Mouse (Mus musculus) lung, postnatal 14 days (tissue): ENCODE results near the gene Flg.

ENCODE experiments used
- DNase-seq: peaks from one replicate; pipeline ENCODE4 v3.0.0; 2021

The Flg gene

DNA sequence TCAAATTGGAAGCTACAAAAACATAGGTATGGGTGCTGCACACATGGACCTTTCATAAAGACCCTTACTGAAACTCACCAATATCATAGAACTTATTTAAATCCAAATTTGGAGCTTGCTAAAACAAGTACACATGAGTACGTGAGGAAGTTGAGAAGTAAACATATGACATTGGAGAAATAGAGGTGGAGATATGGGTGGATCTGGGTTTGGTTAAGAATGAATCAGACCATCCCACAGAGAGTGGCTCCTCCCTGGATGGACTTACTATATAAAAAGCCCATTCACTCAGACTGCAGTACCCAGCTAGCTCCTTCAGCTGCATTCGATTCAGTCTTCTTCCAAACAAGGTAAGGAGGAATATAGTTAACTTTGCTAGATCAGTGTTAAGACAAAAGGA lies at the start of gene Flg:
Flg (plus strand) TSS at position 301 of the 400 bp plus-strand sequence.
- DNase-seq, result no peak

DNA sequence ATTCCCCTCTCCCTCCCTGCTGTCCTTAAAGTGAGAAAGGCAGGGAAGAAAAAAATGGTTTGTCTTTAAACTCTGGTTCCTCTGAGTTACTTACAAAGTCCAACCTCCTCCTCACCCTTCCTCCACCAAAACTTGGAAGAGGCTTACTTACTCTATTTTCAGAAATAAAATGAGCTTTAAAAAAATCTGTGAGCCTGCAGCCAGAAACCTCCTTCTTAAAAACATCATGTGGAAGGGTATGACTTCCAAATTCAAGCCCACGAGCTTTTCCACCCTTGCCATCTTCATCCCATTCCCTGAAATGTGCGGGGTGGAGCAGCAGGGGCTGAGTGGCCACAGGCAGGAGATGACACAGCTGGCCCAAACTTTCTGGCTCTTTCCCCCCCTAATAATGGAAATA lies 24.2 kb downstream of the Flg start:
- DNase-seq, result no peak

DNA sequence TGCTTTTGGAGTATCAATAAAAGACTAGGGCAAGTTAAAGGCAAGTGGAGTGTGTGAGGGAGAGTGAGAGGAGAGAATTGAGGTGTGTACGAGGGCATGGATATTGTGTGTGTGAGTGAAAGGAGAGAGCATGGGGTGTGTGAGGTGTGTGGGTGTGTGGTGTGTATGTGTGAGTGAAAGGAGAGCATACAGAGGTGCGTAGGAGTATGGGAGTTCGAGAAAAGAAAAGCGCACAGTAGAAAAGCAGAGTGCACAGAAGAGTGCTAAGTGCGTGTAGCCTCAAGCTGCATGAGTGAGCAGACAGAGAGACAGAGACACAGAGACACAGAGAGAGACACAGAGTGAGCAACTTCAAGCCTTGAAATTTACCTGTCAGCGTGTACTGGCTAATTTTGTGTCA lies 26.5 kb downstream of the Flg start:
- DNase-seq, result no peak

DNA sequence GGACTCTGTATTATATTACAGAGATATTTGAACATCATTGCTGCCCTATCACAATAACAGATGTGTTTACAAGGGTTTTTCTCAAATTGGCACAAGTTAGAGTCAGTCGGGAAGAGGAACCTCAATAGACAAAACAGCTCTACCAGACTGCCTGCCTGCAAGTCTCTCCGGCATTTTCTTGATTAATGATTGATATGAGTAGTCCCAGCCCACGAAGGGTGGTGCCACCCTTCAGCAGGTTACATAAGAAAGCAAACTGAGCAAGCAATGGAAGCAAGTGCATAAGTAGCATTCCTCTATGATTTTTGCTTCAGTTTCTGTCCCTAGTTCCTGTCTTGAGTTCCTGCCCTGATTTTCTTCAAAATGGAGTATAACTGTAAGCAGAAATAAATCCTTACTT lies 28.6 kb downstream of the Flg start:
- no peak for DNase-seq

DNA sequence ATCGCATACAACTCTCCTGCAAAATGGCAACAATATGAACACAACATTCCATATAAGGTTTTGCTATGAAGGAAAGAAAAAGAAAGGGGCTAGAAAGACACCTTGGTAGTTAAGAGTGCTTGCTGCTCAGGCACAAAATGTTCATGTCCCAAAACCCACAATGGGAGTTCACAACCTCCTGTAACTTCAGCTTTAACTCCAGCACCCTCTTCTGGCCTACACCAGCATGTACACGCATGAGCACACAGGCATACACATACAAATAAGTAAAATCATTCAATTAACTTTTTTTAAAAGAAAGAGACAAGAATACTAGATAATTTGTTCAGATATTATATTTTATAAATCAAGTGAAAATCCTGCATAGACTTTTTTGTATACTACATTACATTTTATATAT lies 32.8 kb downstream of the Flg start:
- DNase-seq, result no peak

DNA sequence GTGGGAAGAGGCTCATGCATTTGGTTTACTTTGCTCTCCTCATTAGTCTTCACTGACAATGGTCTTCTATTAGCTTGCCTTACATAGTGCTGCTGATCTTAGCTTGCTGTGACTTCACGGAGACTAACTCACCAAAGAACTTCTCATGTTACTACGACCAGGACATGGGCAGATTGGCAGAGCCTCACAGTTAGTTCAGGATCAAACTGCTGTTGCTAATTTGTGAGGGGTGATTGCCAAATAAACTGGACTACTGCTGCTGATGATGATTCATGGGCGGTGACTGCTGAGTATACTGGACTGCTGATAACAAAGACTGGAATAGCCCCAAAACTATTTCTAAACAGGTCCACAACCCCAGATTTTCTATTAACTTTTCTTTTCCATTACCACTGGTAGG lies 38.0 kb downstream of the Flg start:
- DNase-seq, result no peak

DNA sequence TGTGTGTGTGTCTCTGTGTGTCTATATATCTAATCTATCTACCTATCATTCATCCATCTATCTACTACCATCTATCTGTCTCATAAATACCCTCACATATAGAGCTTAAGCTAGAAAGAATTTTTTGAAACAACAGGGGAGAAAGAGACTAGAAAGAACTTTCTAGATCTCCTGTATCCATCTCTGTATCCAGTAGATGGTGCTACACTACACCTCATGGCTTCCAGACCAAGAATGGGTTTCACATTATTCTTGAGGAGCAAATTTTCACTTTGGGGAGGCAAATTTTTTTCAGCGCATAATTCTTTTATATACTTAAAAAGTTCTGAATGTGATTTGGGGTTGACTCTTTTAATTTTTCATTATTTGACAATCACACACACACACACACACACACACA lies 41.1 kb downstream of the Flg start:
- DNase-seq, result no peak

DNA sequence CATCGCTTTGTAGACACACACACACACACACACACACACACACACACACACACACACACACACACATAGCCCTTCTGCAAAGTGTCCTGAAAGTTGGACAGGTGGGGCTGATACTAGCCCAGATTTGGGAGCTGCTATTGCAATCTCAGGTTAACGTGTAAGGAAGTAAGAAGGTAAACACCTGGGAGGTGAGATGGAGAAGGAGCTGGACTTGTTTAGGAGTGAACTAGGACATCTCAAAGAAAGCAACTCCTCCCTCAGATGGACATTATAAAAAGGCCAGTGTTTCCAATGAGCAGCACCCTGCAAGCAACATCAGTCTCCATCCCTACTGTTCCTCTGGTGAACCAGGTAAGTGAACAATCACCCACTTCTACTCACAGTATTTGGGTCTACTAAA lies 46.1 kb downstream of the Flg start, which contains the start of gene Hrnr:
Hrnr (plus strand) TSS at position 301 of the 400 bp plus-strand sequence.
- no peak for DNase-seq

DNA sequence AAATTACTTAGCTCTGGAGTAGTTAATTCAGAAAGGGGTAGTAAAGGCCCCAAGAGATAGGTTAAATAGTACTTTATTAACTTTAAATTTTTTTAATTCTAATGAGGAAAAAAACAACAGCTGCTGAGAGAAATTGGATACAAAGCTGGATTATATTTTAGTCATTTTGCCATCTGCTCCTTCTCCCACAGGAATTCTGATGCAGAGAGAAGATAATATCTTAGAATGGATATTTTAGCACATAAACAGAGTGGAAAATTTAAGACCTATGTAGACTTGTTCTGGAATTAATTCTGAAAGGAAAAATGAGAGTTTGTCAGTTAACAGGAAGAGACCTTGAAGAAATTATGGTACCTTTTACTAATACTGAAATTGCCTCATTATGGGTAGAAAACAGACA lies 64.4 kb downstream of the Flg start:
- DNase-seq, result no peak

DNA sequence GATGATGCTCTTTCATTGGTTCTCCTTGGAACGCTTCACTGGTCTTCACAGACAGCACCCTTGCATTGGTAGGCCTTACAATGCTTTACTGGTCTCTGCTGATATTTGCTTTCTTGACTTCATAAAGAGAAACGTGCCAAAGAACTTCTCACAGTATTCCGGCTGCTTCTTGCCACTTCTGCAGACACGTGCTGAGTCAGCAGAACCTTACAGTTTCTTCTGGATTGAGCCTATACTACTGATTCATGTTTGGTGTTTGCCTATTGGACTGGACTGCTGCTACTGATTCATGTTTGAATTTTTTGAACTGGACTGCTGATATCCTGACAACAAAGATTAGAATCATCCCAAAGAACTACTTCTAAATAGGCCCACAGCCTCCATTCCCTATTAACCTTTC lies 66.7 kb downstream of the Flg start:
- DNase-seq, result no peak
